Mouse (Mus musculus): ENCODE data around the gene Mlst8.

- peak; percentile 55 for TF ChIP-seq CTCF (conservative IDR thresholded peaks at IDR 0.05; ENCODE audit: low read length)
- TF ChIP-seq POU5F1 (IDR thresholded peaks at IDR 0.05; ENCODE audit: borderline replicate concordance, low read length): no peak
- TF ChIP-seq NANOG (IDR thresholded peaks at IDR 0.05; ENCODE audit: borderline replicate concordance, low read length): no peak
Measured at GRCm38 (mm10) chr17:24494627-24495335, 15.9 kb upstream of the Mlst8 start.
